Mouse (Mus musculus) urinary bladder, postnatal 10 days (tissue): ENCODE measurements around the gene Cenpc1.

Experiments
- DNase-seq: peaks from one replicate; pipeline ENCODE4 v3.0.0; 2022; ENCODE audit warnings: low spot score

Gene Cenpc1

DNA sequence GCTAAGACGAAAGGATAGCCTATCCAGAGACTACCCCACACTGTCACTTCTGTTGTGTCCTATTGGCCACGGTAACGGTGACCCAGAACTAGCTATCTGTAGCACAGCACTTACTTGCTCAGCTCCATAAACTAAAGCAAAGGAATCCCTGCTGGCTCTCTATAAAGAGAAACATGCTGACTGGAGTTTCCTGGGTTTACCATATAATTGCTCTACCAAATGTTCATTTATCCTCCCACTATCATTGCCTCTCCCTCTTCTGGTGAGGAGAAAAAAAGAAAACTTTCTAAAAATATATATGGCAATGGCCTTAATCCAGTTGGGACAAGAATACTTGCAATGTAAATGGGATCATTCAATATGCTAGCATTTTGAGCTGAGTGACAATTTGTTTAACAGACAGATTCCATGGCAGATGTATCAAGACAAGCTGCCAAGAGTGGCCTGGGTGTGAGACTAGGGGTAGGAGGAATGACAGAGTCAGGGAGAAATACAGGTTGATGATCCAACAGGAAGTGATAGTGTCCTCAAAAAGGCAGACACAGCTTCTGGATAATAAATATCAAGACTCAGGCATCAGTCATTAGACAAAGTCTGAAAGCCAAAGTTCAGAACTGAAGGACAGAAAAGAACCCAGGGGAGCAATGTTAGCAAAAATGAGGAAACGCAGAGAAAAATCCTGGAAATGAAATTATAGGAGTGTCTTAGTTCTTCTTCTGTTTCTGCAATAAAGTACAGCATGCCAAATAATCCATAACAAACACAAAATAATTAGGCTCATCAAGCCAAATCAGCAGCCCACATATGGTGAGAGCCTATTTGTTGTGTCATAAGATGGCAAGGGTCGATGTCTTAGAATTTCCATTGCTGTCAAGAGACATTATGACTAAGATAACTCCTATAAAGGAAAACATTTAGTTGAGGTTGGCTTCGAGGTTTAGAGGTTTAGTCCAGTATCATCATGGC, 68.6 kb downstream of the Cenpc1 start:
- DNase-seq, result no peak

DNA sequence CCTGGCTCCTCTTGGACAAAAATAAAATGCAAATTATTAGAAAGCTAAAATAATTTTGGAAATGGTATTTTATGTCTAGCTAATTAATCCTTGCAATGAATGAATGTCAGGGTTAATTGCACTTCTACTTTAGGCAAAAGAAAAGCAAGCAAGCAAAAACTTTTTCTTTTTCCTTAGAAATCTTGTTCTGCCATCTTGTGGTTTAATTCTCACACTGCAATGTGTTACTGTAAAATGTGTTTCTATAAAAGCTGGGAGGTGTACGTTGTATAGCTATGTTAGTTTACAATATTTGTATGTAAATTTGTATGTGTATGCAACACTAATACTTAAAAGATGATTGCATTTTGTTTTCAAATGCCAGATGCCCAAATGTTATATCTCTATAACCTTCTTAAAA, 70.8 kb downstream of the Cenpc1 start:
- no peak for DNase-seq

DNA sequence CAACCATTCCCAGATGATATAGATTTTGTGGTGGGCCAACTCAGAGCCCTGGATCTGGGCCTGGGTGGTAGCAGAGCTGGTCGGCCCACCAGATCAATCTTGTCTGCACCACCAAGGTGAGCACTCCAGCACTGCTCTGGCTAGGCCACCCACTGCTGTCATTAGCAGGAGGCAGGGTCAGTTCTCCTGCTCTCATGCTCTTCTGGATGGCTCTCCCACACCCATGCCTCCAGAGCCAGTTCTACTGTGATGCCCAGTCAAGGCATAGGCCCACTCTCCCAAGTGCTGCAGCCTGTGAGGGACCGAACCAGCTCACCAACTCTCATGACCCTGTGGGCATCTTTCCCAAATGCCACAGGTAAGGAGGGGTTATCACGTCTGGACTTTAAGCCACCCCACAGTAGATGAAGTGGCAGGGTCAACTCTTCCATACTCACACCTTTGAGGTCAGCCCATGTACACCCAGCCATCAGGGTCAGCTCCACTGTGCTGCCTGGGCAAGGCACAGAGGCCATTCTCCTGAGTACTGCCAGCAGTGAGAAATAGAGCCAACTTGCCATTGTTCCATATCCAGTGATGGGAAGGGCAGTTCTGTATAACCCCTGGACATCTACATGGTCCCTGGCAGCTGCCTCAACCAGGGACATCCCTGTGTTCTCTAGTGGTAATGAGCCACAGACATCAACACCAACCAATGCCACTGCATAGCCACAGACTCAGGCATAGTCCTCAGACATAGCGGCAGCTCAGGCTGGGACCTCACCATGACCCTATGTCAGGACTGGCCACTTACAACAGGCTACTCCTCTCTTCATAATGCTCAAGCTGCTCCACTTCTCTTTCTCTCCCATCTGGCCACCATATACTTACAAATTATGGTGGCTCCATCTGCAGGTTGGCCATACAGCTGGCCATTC, 72.3 kb downstream of the Cenpc1 start:
- no peak for DNase-seq

- no peak for DNase-seq
Observed at GRCm38 (mm10) chr5:85992055-85992454, 73.3 kb downstream of the Cenpc1 start.

DNA sequence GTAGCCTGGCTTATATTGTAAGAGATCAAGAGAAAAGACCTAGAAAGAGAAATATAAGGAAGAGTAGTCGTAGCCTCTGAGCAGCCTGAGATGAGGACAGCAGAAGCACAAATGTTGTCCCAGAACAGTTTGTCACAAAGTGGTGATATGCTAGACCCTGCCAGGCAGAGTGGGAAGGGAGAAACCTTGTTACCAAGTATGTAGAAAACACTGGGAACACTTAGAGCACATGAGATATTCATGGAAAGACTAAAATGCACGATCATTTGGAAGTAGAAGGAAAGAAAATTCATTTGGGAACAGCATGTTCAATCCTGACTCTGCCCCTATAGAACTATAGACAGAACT, 77.9 kb downstream of the Cenpc1 start:
- no peak for DNase-seq

DNA sequence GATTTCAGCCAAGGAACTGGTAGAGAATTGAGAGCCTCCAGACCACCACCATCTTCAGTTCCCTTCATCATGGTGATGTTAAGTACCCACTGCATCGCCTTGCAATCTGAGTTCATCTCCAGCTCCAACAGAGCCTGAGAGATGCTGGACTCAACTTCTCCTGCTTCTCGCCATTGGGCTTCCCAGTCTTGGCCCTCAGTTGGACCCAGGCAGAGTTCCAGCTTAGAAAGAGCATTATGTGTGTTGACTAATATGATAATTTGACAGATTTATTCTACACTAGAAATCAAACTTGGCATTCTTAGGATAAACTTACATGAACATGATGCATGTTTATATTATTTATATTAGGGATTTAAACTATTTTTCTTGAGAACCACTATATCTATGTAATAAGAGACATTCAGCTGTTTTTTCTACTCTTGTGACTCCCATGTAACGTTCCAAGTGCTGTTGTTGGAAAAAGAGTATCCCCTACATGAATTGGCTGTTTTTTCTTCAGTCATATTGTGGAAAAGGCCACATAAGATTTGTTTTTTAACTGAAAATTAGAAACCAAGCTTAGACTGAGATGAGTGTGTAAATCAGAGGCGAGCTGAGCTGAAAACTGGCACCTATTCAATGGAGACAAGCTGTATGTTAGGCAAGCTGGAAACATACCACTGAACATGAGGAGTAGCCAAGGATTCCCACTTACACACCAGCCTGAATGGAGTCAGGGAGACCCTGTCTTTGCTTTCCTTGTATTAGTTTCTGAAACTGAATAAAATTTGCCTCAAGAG, 78.5 kb downstream of the Cenpc1 start:
- DNase-seq, result no peak

GRCm38 (mm10) chr5:85977646-85978426, 87.5 kb downstream of the Cenpc1 start:
- DNase-seq, result no peak

GRCm38 (mm10) chr5:85962791-85963190, 102.6 kb downstream of the Cenpc1 start:
- no peak for DNase-seq
